Mouse (Mus musculus): ENCODE results near the gene Cacng4. TPM values are rescaled to one million over a fixed set of nuclear protein-coding genes. Genes with fewer than 3 reads are reported as not detected.

The Cacng4 gene
- polyA plus RNA-seq, 2 experiments from 2014 or later, result not detected

- no peak for ATAC-seq
Measured at GRCm38 (mm10) chr11:107714368-107714767, 80.0 kb downstream of the Cacng4 start.

DNA sequence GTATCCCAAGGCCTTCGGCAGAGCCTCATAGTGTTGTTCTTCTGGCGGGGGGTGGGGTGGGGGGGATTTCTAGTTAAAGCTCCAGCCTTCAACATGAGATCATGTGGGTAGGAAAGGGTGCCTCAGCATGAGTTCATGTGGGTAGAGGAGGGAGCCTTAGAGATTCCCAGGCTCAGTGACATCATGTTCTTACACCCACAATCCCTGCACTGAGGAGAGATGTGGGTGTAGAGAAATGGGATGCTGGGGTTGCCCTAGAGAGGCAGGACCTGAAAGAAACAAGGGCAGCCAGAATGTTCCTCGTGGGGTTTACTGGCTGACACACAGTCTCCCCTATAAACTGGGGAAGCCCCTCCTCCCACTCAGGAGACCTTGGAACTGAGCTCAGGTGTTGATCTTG lies 84.0 kb downstream of the Cacng4 start:
- no peak for ATAC-seq

DNA sequence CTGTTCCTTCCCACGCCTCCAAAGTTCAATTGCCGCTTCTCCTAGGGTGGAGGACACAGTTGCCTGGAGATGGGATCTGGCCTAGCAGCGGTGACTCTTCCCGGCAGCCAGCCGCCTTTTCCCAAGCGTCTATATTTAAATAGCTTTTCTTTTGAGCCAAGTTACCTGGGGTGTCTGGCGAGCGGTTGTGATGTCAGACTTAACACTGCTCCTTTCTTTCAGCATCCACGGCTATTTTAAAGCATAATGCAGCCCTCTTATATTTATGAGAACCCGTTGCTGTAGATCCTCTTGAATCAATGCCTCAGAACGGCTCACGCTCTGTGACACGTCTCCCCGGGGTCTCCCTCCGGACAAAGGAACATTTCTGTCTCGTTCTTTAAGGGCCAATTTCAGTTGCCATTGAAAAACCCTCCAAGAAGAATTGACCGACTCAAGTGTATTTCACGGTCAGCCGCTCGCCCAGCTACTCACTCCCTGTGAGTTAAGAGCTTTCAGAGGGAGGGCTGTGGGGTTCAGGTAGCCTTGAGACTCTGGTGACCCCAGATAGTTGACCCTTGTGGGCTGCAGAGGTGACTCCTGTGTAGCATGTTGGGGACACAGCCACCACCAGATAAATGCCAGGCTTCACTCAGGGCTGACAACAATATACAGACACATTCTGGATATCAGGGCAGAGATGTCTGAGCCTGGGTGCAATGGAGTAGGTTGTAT lies 86.3 kb downstream of the Cacng4 start:
- ATAC-seq, result no peak

- no peak for ATAC-seq
Measured at GRCm38 (mm10) chr11:107705476-107706074, 88.8 kb downstream of the Cacng4 start.

DNA sequence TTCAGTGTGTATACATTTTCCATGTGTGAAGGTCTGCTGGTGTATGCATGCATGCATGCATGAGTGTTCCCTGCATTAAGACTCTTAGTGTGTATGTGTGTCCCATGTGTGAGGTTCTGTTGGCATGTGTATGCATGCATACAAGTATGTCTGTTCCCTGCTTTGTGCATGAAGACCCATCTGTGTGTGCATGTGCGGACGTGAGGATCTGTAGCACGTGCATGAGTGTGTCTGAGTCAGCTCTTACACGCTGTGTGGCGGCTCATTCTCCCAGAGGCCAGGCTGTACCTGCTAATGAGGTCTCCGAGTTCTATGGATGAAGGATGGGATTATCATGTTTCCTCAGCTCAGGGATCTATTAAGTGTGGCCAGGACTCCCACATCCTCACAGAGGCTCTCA lies 89.3 kb downstream of the Cacng4 start:
- no peak for ATAC-seq

- ATAC-seq, result no peak
Measured at GRCm38 (mm10) chr11:107703272-107704134, 90.9 kb downstream of the Cacng4 start.

- no peak for ATAC-seq
Measured at GRCm38 (mm10) chr11:107699967-107700366, 94.4 kb downstream of the Cacng4 start.

GRCm38 (mm10) chr11:107693338-107693737 lies 101.0 kb downstream of the Cacng4 start:
- peak; percentile 61 for ATAC-seq

GRCm38 (mm10) chr11:107691569-107691968 lies 102.8 kb downstream of the Cacng4 start:
- no peak for ATAC-seq

GRCm38 (mm10) chr11:107688480-107688879 lies 105.9 kb downstream of the Cacng4 start:
- no peak for ATAC-seq

DNA sequence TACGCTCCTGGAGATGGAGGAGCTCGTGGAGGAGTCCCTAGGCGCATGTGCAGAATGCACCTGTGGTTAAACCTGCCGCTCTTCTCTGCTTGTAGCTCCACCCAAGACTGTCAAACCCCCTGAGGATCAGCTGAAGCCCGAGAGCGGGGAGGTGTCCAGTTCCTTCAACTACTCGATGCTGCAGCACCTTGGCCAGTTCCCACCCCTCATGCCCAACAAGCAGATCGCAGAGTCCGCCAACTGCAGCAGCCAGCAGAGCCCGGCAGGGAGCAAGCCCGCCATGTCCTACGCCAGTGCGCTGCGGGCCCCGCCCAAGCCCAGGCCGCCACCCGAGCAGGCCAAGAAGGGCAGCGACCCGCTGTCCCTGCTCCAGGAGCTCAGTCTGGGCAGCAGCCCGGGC lies 108.1 kb downstream of the Cacng4 start:
- ATAC-seq, result no peak

DNA sequence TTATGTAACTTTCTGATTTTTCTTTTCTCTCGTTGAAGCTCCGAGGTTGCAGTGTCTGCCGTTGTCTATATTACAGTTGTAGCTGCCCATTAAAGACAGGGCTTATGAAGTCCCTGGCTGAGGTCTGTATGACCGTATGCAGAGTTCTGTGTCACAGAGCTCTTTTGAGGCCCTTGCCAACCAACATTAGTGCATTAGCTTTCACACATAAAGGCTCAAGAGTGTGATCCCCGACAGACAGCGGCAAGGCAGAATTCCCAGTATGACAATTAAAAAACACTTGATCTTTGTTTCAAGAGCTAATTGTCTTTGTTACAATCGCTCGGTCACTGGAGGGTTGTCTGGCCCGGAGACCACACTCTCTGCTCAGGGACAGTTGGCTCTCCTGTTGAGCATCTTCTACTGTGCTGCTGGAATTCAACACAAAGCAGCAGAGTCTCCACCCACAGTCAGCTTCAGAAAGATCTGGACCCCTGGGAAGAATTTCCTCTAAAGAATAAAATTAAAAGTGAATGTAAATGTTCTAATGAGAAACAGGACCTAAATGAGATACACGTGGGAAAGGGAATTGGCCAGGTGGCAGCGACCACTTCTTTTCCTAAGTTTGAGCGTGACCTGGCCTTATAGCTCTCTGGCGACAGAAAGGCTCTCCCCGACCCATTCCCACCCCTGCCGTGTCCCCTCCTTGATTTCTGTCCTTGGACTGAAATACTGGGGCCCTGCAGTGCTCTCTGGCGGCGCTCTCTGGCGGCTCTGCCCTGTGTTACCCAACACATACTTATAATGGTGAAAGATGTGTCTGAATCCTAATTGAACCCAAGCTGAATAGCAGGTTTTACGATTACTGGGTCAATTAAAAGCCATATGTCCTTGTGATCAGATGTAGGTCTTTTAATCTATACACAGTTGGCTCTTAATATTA lies 110.6 kb downstream of the Cacng4 start:
- ATAC-seq, result no peak

DNA sequence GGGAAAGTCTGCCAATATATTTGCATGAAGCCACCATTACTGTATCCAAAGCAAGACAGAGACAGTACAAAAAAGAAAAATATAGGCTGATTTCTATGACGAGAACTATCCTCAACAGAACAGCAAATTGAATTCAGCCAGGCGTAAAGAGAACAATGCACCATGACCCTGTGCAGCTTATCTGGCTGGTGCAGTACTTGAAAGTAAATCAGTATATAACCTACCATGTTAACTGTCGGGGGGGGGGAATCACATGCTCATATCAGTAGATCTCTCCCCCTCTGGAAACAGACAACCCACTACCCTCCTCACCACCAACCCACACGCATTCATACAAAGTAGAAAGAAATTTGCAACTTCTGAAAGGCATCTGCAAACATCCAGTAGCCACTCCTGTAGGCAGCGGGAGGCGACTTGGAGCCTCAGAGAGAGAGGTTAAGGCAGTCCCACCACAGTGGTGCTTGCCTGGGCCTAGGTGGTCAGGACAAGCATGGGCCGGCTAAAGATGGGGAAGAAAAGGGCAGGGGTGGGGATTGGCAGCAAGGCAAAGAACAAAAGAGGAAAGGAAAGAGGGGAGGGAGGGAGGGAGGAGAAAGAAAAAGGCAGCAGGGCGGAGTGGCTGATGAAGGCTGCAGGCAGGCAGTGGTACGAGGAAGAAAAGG lies 111.5 kb downstream of the Cacng4 start:
- no peak for ATAC-seq

Other genes starting within 250 kb of the Cacng4 start
- 10 to 100 TPM; 23.9 to 30.6 TPM for gene Helz, start 246.6 kb downstream of the Cacng4 start, polyA plus RNA-seq (2017; shearing (Covaris generic))
- gene Cacng1, start 78.0 kb downstream of the Cacng4 start, polyA plus RNA-seq (2017; shearing (Covaris generic)), result not detected
- gene Cacng5, start 120.5 kb upstream of the Cacng4 start, polyA plus RNA-seq (2017; shearing (Covaris generic)), result not detected